Mouse (Mus musculus): ENCODE data around the gene Cd151.

- TF ChIP-seq POLR2A (IDR thresholded peaks at IDR 0.05; ENCODE audit: low read depth, low read length): no peak
- no peak for TF ChIP-seq CTCF (IDR thresholded peaks at IDR 0.05; ENCODE audit: borderline replicate concordance, insufficient read depth, low read length)
Measured at GRCm38 (mm10) chr7:141429840-141430584, 37.2 kb upstream of the Cd151 start.
